Mouse (Mus musculus) liver, embryonic 14.5 days (tissue): ENCODE measurements at regions not wholly inside any gene's neighbourhood (a gene's known extent, or its start where the extent isn't known, plus 50 kb on each side); places are given as distances from the start of the nearest gene placed in this dataset.

Experiments
- ATAC-seq: fragments of 200-750 bp; cut with Nextera tagmentation; 2 replicates; pipeline ENCODE4 v1.8.0; 2017; ENCODE audit warnings: moderate number of reproducible peaks, mild to moderate bottlenecking, moderate library complexity; ENCODE audit not compliant: insufficient read depth
- DNase-seq, 3 experiments: peaks; one replicate each; pipeline ENCODE4 v3.0.0-alpha.2; 2012 to 2013; ENCODE audit warnings: low read depth in 3 of 3, low spot score in 3 of 3
- H3K27ac ChIP-seq: fragments of 300-500 bp; sonication (generic); 2 replicates; pipeline ENCODE4 v1.5.1; 2014; ENCODE audit warnings: moderate library complexity, mild to moderate bottlenecking, control low read depth, inconsistent platforms
- H3K27me3 ChIP-seq: fragments of 300-500 bp; sonication (generic); 2 replicates; pipeline ENCODE4 v1.6.1; 2014; ENCODE audit warnings: mild to moderate bottlenecking, low read length, moderate library complexity; ENCODE audit not compliant: control insufficient read depth, insufficient read depth
- H3K36me3 ChIP-seq: fragments of 300-500 bp; sonication (generic); replicated peaks from 2 replicates; pipeline ENCODE4 v1.6.1; 2014; ENCODE audit warnings: low read depth; ENCODE audit not compliant: control insufficient read depth, insufficient read depth
- H3K4me1 ChIP-seq, 2 experiments: fragments of 200-500 bp in 1 of 2; fragments of 300-500 bp in 1 of 2; sonication (generic) in 1 of 2; replicated peaks; 2 replicates each; pipeline ENCODE4 v1.6.1; 2012 to 2014; ENCODE audit warnings: antibody characterized with exemption in 1 of 2, inconsistent platforms in 1 of 2, low read length in 1 of 2; ENCODE audit not compliant: control insufficient read depth in 2 of 2, insufficient read depth in 2 of 2
- H3K4me2 ChIP-seq: fragments of 300-500 bp; sonication (generic); 2 replicates; pipeline ENCODE4 v1.6.1; 2014; ENCODE audit warnings: low read depth, mild to moderate bottlenecking, control low read depth, moderate library complexity
- H3K4me3 ChIP-seq, 2 experiments: fragments of 200-500 bp in 1 of 2; fragments of 300-500 bp in 1 of 2; sonication (generic) in 1 of 2; 2 replicates each; pipeline ENCODE4 v1.5.1; 2012 to 2014; ENCODE audit warnings: low read depth in 2 of 2, low read length in 2 of 2, mild to moderate bottlenecking in 2 of 2, control low read depth in 1 of 2, inconsistent platforms in 1 of 2, moderate library complexity in 1 of 2; ENCODE audit not compliant: insufficient read depth in 1 of 2
- H3K9ac ChIP-seq: fragments of 300-500 bp; sonication (generic); replicated peaks from 2 replicates; pipeline ENCODE4 v1.6.1; 2014; ENCODE audit warnings: mild to moderate bottlenecking, control low read depth, moderate library complexity
- H3K9me3 ChIP-seq: fragments of 300-500 bp; sonication (generic); 2 replicates; pipeline ENCODE4 v1.6.1; 2016; ENCODE audit warnings: low read length, mixed read lengths; ENCODE audit not compliant: control insufficient read depth
- CTCF ChIP-seq: IDR thresholded peaks from 2 replicates; pipeline ENCODE4 v1.5.1; 2016; ENCODE audit warnings: antibody characterized with exemption, low read depth, control low read depth
- EP300 ChIP-seq: IDR thresholded peaks from 2 replicates; pipeline ENCODE4 v1.6.1; 2016; ENCODE audit warnings: antibody characterized with exemption, low read depth
- WGBS: fragments of 180-500 bp; shearing (Covaris S2); extraction: QIAGEN DNeasy Blood & Tissue Kit; methylation state at CpG from one replicate; pipeline ENCODE4 v1.1.7; 2014; ENCODE audit not compliant: insufficient replicate concordance; 5-methylcytosine and 5-hydroxymethylcytosine counted together

- no peak overlapping the region for H3K4me3 ChIP-seq
- H3K9ac ChIP-seq = no peak overlapping the region
- WGBS = 37% methylated on average over 1 of the region's 1 CpGs
- peaks cover 6% of the 10 kb centered on the region for H3K27me3 ChIP-seq
- no peaks in the 10 kb centered on the region for H3K4me1 ChIP-seq
- no peak for TF ChIP-seq EP300
- TF ChIP-seq CTCF = no peak
- H3K27ac ChIP-seq = no peak overlapping the region
- no peak overlapping the region for H3K4me2 ChIP-seq
- no peaks in the 10 kb centered on the region for H3K36me3 ChIP-seq
- no peaks in the 10 kb centered on the region for H3K9me3 ChIP-seq
- no peak for ATAC-seq
- DNase-seq = no peak
Measured at GRCm38 (mm10) chr5:112156005-112156404, 96.3 kb downstream of the Cryba4 start.

DNA sequence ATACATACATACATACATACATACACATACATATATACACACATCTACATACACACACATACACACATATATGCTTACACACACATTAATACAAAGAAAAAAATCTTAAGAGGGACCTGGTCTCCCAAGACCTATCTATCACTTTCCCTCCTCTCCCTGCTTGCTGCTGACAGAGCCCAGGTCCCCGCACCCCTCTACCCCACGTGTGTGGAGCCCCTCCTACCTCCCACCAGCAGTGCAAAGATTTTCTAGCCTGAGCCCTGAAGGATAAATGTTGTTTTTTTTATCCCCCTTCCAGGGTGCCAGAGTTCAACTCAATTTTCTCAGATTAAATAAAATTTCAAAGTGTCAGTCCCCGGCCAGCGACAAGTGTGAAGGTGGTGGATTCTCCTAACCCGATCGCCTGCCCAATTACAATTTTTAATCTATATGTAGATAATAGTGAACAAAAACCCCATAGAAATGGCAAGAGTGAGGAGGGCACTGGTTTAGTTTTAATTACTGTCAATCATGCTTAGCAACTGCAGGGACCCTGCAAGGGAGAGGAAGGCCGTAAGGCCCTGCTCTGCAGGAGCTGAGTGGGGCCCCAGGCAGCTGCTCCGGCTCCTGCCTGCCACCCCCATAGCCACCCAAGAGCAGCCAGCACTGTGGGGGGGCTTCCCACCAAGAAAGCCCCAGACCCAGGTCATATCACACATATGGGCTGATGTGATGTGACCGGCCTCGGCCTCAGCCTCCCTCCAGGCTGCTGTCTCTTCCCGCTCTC, 85.7 kb downstream of the Cryba4 start:
- no peak overlapping the region for H3K9ac ChIP-seq
- H3K36me3 ChIP-seq = no peaks in the 10 kb centered on the region
- ATAC-seq (no peak), DNase-seq (no peak)
- H3K27me3 ChIP-seq = no peaks in the 10 kb centered on the region
- TF ChIP-seq CTCF (no peak), EP300 (no peak)
- H3K4me2 ChIP-seq = no peak overlapping the region
- no peak overlapping the region for H3K4me3 ChIP-seq
- H3K27ac ChIP-seq = no peak overlapping the region
- no peaks in the 10 kb centered on the region for H3K9me3 ChIP-seq
- no peaks in the 10 kb centered on the region for H3K4me1 ChIP-seq
- 71% methylated on average over 11 of the region's 11 CpGs for WGBS

- no peaks in the 10 kb centered on the region for H3K27me3 ChIP-seq
- no peak overlapping the region for H3K4me3 ChIP-seq
- no peaks in the 10 kb centered on the region for H3K36me3 ChIP-seq
- no peak overlapping the region for H3K9ac ChIP-seq
- H3K4me2 ChIP-seq = no peak overlapping the region
- TF ChIP-seq EP300 (no peak), CTCF (no peak)
- DNase-seq (no peak), ATAC-seq (no peak)
- H3K27ac ChIP-seq = no peak overlapping the region
- H3K9me3 ChIP-seq = no peaks in the 10 kb centered on the region
- WGBS = 60% methylated on average over 10 of the region's 10 CpGs
- no peaks in the 10 kb centered on the region for H3K4me1 ChIP-seq
Measured at GRCm38 (mm10) chr5:112167790-112168189, 84.5 kb downstream of the Cryba4 start.

GRCm38 (mm10) chr5:112171325-112171724, 81.0 kb downstream of the Cryba4 start:
- no peak overlapping the region for H3K4me3 ChIP-seq
- H3K27me3 ChIP-seq = no peaks in the 10 kb centered on the region
- DNase-seq (no peak), ATAC-seq (no peak)
- H3K4me1 ChIP-seq = no peaks in the 10 kb centered on the region
- 53% methylated on average over 2 of the region's 2 CpGs for WGBS
- TF ChIP-seq CTCF = no peak
- no peak for TF ChIP-seq EP300
- H3K9me3 ChIP-seq = no peaks in the 10 kb centered on the region
- no peaks in the 10 kb centered on the region for H3K36me3 ChIP-seq
- no peak overlapping the region for H3K27ac ChIP-seq
- no peak overlapping the region for H3K9ac ChIP-seq
- no peak overlapping the region for H3K4me2 ChIP-seq

DNA sequence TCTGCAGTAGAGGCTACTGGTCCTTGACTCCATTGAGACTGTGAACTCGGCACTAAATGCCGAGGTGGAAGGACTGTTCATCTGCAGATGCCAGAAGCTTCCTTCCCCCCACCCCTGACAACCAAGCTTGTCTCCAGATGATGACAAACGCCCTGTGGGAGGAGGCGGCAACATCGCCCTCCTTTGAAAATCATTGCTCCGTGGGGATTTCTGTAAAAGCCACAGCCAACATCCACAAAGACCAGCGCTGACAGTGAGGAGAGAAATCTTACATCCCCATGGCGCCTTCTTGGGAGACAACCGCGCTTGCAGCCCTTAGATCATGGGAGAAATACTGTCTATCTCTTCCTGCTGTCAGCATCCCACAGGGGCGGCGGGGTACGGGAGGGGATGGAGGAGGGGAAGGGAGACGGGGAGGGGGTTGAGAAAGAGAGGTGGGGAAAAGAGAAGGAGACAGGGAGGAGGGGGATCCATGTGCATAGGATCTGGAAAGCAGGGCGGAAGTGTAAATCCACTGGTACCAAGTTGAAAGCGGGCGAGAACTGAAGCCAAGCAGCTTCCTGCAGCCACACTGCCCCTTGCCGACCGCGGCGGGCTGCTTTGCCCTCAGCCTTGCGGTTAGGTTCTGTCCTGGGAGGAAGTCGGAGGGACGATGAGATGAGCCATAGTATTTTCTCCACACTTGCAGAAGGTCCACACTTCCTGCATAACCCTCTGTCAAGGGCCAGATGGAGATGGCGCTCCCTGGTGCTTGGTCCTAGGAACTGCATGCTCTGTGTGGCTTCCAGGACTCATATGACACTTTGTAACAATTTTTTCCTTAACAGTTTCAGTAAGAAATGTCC, 72.9 kb downstream of the Cryba4 start:
- ATAC-seq = no peak

More for the DNA sequence above, 72.9 kb downstream of the Cryba4 start:
- WGBS = 5% methylated on average over 25 of the region's 25 CpGs
- no peak overlapping the region for H3K9ac ChIP-seq
- no peaks in the 10 kb centered on the region for H3K4me1 ChIP-seq
- no peaks in the 10 kb centered on the region for H3K36me3 ChIP-seq
- 0 out of 4 replicates have a peak overlapping the region, but pooled peaks of 1 of the 2 experiments have one; percentile 9 for H3K4me3 ChIP-seq
- no peaks in the 10 kb centered on the region for H3K9me3 ChIP-seq
- peak overlapping the region; percentile 31 for H3K4me2 ChIP-seq
- no peak overlapping the region for H3K27ac ChIP-seq
- TF ChIP-seq CTCF (peak; percentile 73), EP300 (no peak)
- DNase-seq = peak in 2 of 3 experiments; percentile 3 to 11
- no peaks in the 10 kb centered on the region; the same call in 1 of the 2 replicates for H3K27me3 ChIP-seq
